Mouse (Mus musculus) testis, adult 2 months (tissue): Measurements from ENCODE around the gene Oca2.

Experiments
- CTCF ChIP-seq: fragments of 200-500 bp; IDR thresholded peaks from 2 replicates; pipeline ENCODE4 v1.5.1; 2012; ENCODE audit warnings: low read depth, mild to moderate bottlenecking, inconsistent platforms, low read length, moderate library complexity; ENCODE audit not compliant: control insufficient read depth, insufficient read depth, insufficient replicate concordance
- POLR2A ChIP-seq: fragments of 200-500 bp; IDR thresholded peaks from 2 replicates; pipeline ENCODE4 v1.6.1; 2012; ENCODE audit warnings: low read depth, mild to moderate bottlenecking, inconsistent platforms, low read length, moderate library complexity; ENCODE audit not compliant: control insufficient read depth

- no peak for TF ChIP-seq POLR2A
- no peak for TF ChIP-seq CTCF
Observed at GRCm38 (mm10) chr7:56304408-56304807, 64.8 kb downstream of the Oca2 start.
